Mouse (Mus musculus) kidney, adult 2 months (tissue): ENCODE results near the gene Rgs12.

ENCODE experiments used
- CTCF ChIP-seq: fragments of 200-500 bp; conservative IDR thresholded peaks from 2 replicates; pipeline ENCODE4 v1.5.1; 2011; ENCODE audit warnings: low read depth, mild to moderate bottlenecking, control low read depth, low read length, moderate library complexity, mixed read lengths; ENCODE audit not compliant: insufficient read depth, insufficient read length
- POLR2A ChIP-seq: fragments of 200-500 bp; IDR thresholded peaks from one replicate; pipeline ENCODE4 v1.6.1; 2011; ENCODE audit warnings: low read depth, low read length, control low read depth

DNA sequence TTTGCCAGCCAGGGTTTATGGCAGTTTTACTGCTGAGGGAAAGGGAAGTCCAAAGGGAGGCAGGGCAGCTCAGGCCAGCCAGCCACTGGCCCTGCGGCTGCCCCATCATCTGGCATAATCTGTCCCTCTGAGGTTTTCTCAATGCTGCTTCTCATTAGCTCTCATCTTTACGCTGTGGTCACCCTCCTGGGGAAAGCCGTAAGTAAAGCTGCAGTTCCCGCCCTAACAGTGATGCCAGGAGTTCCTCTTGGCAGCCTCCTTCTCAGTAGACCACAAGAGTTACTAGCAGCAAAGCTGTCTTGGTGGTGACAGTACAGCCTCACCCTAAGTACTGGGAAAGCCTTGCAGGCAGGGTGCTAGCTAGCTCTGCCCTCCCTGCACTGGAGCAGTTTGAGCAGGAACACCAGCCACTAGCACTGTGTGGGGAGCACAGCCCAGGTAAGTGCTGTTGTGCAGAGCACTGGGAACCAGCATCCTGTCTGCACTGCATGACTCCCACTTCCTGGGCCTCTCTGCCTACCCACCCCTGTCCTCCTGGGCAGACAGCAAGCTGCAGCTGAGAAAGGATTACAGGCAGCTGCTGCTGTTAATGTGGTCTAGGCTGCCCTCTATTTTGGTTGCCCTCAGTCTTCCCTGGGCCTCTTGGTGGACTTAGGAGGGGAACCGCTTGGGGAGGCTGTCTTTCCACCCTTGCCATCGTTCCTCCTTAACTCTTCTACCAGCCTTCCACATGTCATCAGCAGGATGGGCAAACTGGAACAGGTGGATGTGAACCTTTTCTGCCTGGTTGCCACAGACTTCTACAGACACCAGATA is 41.1 kb upstream of the Rgs12 start, which contains the start of gene Msantd1:
- TF ChIP-seq POLR2A, result no peak
- TF ChIP-seq CTCF, result no peak
